In the genomic region with DNA sequence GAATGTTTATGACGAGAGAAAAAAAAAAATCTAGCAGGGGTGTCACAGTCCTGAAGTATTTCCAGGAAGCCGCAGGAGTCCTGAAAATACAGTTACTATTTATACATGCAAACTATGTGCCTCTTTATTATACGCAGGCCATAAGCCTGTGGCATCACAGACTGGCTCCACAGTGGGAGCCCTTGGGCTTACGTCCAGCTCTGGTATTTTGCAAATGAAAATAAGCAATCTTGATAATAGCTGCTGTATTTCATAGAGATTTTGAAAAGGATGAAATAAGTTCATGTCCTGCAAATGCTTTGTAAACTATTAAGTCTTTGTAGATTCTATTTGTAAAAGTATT, we compare ENCODE assay signal across 19 mouse cellular contexts.
DNase-seq lines count a peak whose midpoint lies in the region; ATAC-seq and TF ChIP-seq lines count a peak whose summit lies in the region.
"Had no signal": no experiment of that assay in that cellular context is flagged by ENCODE, and none has a peak within 500 bp of the region (broad histone marks: within the 10 kb centered on the region; RNA-seq: fewer than 3 reads in every experiment).

No protein-coding gene starts in this region.

- H3K4me1 ChIP-seq in liver, postnatal 0 days (ENCODE audit: insufficient read depth): no peaks in the 10 kb centered on the region
- H3K4me1 ChIP-seq: limb, embryonic 15.5 days had no signal

- no peak overlapping the region for H3K9ac ChIP-seq in liver, postnatal 0 days (replicated peaks)
- H3K9ac ChIP-seq: limb, embryonic 15.5 days had no signal

- WGBS in liver, postnatal 0 days (ENCODE audit: insufficient replicate concordance): 80% methylated on average over 4 of the region's 4 CpGs

- H3K27me3 ChIP-seq in liver, postnatal 0 days (ENCODE audit: insufficient read depth, low read length): no peaks in the 10 kb centered on the region
- H3K27me3 ChIP-seq: limb, embryonic 15.5 days had no signal

- H3K9me3 ChIP-seq in liver, postnatal 0 days (ENCODE audit: low read length): no peaks in the 10 kb centered on the region
- H3K9me3 ChIP-seq: heart, embryonic 10.5 days; limb, embryonic 15.5 days had no signal

- no peak overlapping the region for H3K4me2 ChIP-seq in liver, postnatal 0 days (ENCODE audit: low read depth, low read length)
- H3K4me2 ChIP-seq: limb, embryonic 15.5 days had no signal

- H3K4me3 ChIP-seq in liver, postnatal 0 days (ENCODE audit: low read depth, low read length): no peak overlapping the region
- H3K4me3 ChIP-seq: heart, embryonic 10.5 days; limb, embryonic 15.5 days had no signal

- no peaks in the 10 kb centered on the region for H3K36me3 ChIP-seq in liver, postnatal 0 days (replicated peaks; ENCODE audit: insufficient read depth, low read length)
- H3K36me3 ChIP-seq: heart, embryonic 10.5 days; limb, embryonic 15.5 days had no signal

- no peak for TF ChIP-seq EP300 in liver, postnatal 0 days (IDR thresholded peaks at IDR 0.05; ENCODE audit: low read depth)

- no peak overlapping the region for H3K27ac ChIP-seq in liver, postnatal 0 days (ENCODE audit: low read depth)
- H3K27ac ChIP-seq: heart, embryonic 10.5 days; kidney, postnatal 0 days; limb, embryonic 15.5 days; macrophage had no signal

- TF ChIP-seq CTCF in liver, postnatal 0 days (IDR thresholded peaks at IDR 0.05; ENCODE audit: low read depth): no peak

- no peak for DNase-seq in frontal cortex, postnatal 25 days (ENCODE audit: low spot score in 2 of 2)
- DNase-seq in adrenal gland, postnatal 10 days: peak; percentile 46
- DNase-seq in brain, adult 2 months (ENCODE audit: low read depth, low spot score): peak; percentile 88
- peak; percentile 70 to 80 for DNase-seq in cerebellum, postnatal 36 days
- DNase-seq in urinary bladder, adult 2 months (ENCODE audit: low spot score): no peak
- DNase-seq in liver, postnatal 0 days: no peak
- DNase-seq: gastrocnemius, postnatal 25 days; heart, postnatal 14 days; layer of hippocampus, adult 9-11 months; lung, adult 18-20 months; midbrain, embryonic 14.5 days; right cerebral cortex, adult 18-20 months; thymus, postnatal 25 days had no signal

- ATAC-seq in frontal cortex, adult (ENCODE audit: low TSS enrichment): 0 out of 2 replicates have a peak, but pooled peaks have one; percentile 1
- ATAC-seq in liver, postnatal 0 days: no peak
- ATAC-seq: intestine, postnatal 0 days had no signal

Comparison
In these comparisons a context has a peak if more than half of its experiments do, and no peak if none do; other contexts are left out.
1. DNase-seq: peak in adrenal gland, postnatal 10 days (single experiment), brain, adult 2 months (single experiment) and cerebellum, postnatal 36 days (2 of 2); none in frontal cortex, postnatal 25 days (0 of 2), urinary bladder, adult 2 months (single experiment) and liver, postnatal 0 days (single experiment).